Mouse (Mus musculus): ENCODE results near the gene Tbc1d22a.

Gene Tbc1d22a

GRCm38 (mm10) chr15:86468082-86468481, 253.8 kb downstream of the Tbc1d22a start:
- DNase-seq = no peak

GRCm38 (mm10) chr15:86471136-86471535, 256.9 kb downstream of the Tbc1d22a start:
- DNase-seq = no peak

GRCm38 (mm10) chr15:86473473-86473872, 259.2 kb downstream of the Tbc1d22a start:
- no peak for DNase-seq

GRCm38 (mm10) chr15:86474951-86475350, 260.7 kb downstream of the Tbc1d22a start:
- DNase-seq = no peak

GRCm38 (mm10) chr15:86476483-86476882, 262.2 kb downstream of the Tbc1d22a start:
- DNase-seq = no peak

GRCm38 (mm10) chr15:86477032-86477431, 262.8 kb downstream of the Tbc1d22a start:
- peak in 1 of 2 experiments; percentile 28 for DNase-seq

GRCm38 (mm10) chr15:86477471-86477992, 263.3 kb downstream of the Tbc1d22a start:
- peak in 1 of 2 experiments; percentile 31 for DNase-seq

- peak in 1 of 2 experiments; percentile 25 for DNase-seq
Observed at GRCm38 (mm10) chr15:86478685-86479502, 264.6 kb downstream of the Tbc1d22a start.

GRCm38 (mm10) chr15:86482362-86482761, 268.1 kb downstream of the Tbc1d22a start:
- no peak for DNase-seq

- no peak for DNase-seq
Observed at GRCm38 (mm10) chr15:86485815-86486214, 271.6 kb downstream of the Tbc1d22a start.

GRCm38 (mm10) chr15:86487359-86487758, 273.1 kb downstream of the Tbc1d22a start:
- DNase-seq = no peak

- DNase-seq = peak in 1 of 2 experiments; percentile 34
Observed at GRCm38 (mm10) chr15:86491434-86492099, 277.3 kb downstream of the Tbc1d22a start.

GRCm38 (mm10) chr15:86492636-86493035, 278.4 kb downstream of the Tbc1d22a start:
- DNase-seq = peak; percentile 53 to 75

- DNase-seq = no peak
Observed at GRCm38 (mm10) chr15:86496209-86496608, 281.9 kb downstream of the Tbc1d22a start.

- DNase-seq = no peak
Observed at GRCm38 (mm10) chr15:86496646-86497045, 282.4 kb downstream of the Tbc1d22a start.

- DNase-seq = no peak
Observed at GRCm38 (mm10) chr15:86500536-86500935, 286.3 kb downstream of the Tbc1d22a start.

GRCm38 (mm10) chr15:86503413-86503812, 289.2 kb downstream of the Tbc1d22a start:
- DNase-seq = no peak

GRCm38 (mm10) chr15:86506666-86507065, 292.4 kb downstream of the Tbc1d22a start:
- DNase-seq = no peak

GRCm38 (mm10) chr15:86507546-86507945, 293.3 kb downstream of the Tbc1d22a start:
- DNase-seq = no peak

GRCm38 (mm10) chr15:86508406-86509176, 294.3 kb downstream of the Tbc1d22a start:
- DNase-seq = no peak

- DNase-seq = no peak
Observed at GRCm38 (mm10) chr15:86509601-86510000, 295.3 kb downstream of the Tbc1d22a start.

GRCm38 (mm10) chr15:86511181-86511580, 296.9 kb downstream of the Tbc1d22a start:
- DNase-seq = no peak

- no peak for DNase-seq
Observed at GRCm38 (mm10) chr15:86513336-86513735, 299.1 kb downstream of the Tbc1d22a start.
